Mouse (Mus musculus) megakaryocyte, embryonic 14.5 days (primary cell): ENCODE results near the gene Pycr2.

Experiments
- FLI1 ChIP-seq: IDR thresholded peaks from 2 replicates; pipeline ENCODE4 v1.6.1; 2012; ENCODE audit warnings: low read length, inconsistent platforms, mixed read lengths
- GATA1 ChIP-seq: IDR thresholded peaks from 3 replicates; pipeline ENCODE4 v1.6.1; 2012; ENCODE audit warnings: mixed read lengths, low read length, inconsistent platforms, borderline replicate concordance

- no peak for TF ChIP-seq GATA1
- TF ChIP-seq FLI1, result no peak
Measured at GRCm38 (mm10) chr1:180952085-180952746, 48.1 kb downstream of the Pycr2 start.
